Comparison of ENCODE assay signal across 8 mouse cellular contexts in the genomic region with DNA sequence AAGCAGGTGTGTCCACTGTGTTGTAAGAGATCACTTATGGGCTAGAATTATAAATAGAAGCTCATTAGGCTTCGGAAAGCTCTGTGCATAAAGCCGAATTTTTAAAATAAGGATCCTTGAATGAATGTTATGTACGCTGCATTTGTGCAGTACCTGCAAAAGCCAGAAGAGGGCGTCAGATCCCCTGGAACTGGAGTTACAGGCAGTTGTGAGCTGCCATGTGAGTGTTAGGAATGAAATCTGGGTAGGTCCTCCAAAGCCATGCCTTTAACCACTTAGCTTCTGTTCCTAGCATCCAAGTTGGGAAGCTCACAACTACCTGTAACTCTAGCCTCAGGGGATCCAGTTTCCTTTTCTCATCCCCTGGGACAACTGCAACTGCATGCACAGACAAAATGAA.
DNase-seq lines count a peak whose midpoint lies in the region; TF ChIP-seq lines count a peak whose summit lies in the region.

No protein-coding gene starts in this region.

- peak overlapping the region; percentile 63; the same call in 1 of the 2 replicates for H3K27ac ChIP-seq in gastrocnemius, adult 2 months
- no peak overlapping the region for H3K27ac ChIP-seq in spleen, adult 2 months (ENCODE audit: insufficient read depth, low read length)

- no peak for TF ChIP-seq POLR2A in spleen, adult 2 months (IDR thresholded peaks at IDR 0.05; ENCODE audit: low read depth, low read length)

- WGBS in spleen, adult 2 months = 63% methylated on average over 4 of the region's 4 CpGs

- no peaks in the 10 kb centered on the region for H3K27me3 ChIP-seq in spleen, adult 2 months (ENCODE audit: control insufficient read depth, insufficient read depth, low read length)

- peak; percentile 70 for TF ChIP-seq CTCF in gastrocnemius, adult 2 months (IDR thresholded peaks at IDR 0.05)
- peak; percentile 58; the same call in 1 of the 2 replicates for TF ChIP-seq CTCF in spleen, adult 2 months (IDR thresholded peaks at IDR 0.05; ENCODE audit: extremely low read depth, insufficient read depth, insufficient read length, insufficient replicate concordance)

- no peaks in the 10 kb centered on the region for H3K36me3 ChIP-seq in spleen, adult 2 months (ENCODE audit: control insufficient read depth, insufficient read depth, low read length)

- intact Hi-C loops in gastrocnemius, adult 2 months (cut with DNase I) = loop anchor here (2.0 kb wide), 2 partner anchors 83 to 109 kb away; no protein-coding TSS in a partner anchor

- no peaks in the 10 kb centered on the region for H3K4me1 ChIP-seq in spleen, adult 2 months (ENCODE audit: control insufficient read depth, insufficient read depth, insufficient read length)

- no peak overlapping the region for H3K4me3 ChIP-seq in gastrocnemius, adult 2 months
- H3K4me3 ChIP-seq in spleen, adult 2 months (ENCODE audit: extremely low read depth, insufficient read depth, insufficient read length) = no peak overlapping the region

- DNase-seq in gastrocnemius, adult 2 months = peak; percentile 65
- no peak for DNase-seq in gastrocnemius, postnatal 25 days
- peak; percentile 37 for DNase-seq in urinary bladder, postnatal 14 days (ENCODE audit: low spot score)
- no peak for DNase-seq in urinary bladder, adult 2 months (ENCODE audit: low spot score)
- peak; percentile 67 for DNase-seq in kidney, postnatal 10 days
- peak in 1 of 2 experiments; percentile 41 for DNase-seq in spleen, adult 2 months (ENCODE audit: low read depth in 1 of 2, low spot score in 2 of 2)
- no peak for DNase-seq in MN1 (ENCODE audit: low spot score)
- no peak for DNase-seq in urinary bladder, postnatal 36 days (ENCODE audit: low spot score in 2 of 2)

Comparison
In these comparisons a context has a peak if more than half of its experiments do, and no peak if none do; other contexts are left out.
1. DNase-seq: peak in gastrocnemius, adult 2 months (single experiment), urinary bladder, postnatal 14 days (single experiment) and kidney, postnatal 10 days (single experiment); none in gastrocnemius, postnatal 25 days (single experiment), urinary bladder, adult 2 months (single experiment), MN1 (single experiment) and urinary bladder, postnatal 36 days (0 of 2).